Comparison of ENCODE assay signal across 15 mouse cellular contexts in genomic region chr7:143474811-143475210, GRCm38 (mm10). TPM values are rescaled to one million over a fixed set of nuclear protein-coding genes. Genes with fewer than 3 reads are reported as not detected.
DNase-seq lines count a peak whose midpoint lies in the region; ATAC-seq and TF ChIP-seq lines count a peak whose summit lies in the region.
"Had no signal": no experiment of that assay in that cellular context is flagged by ENCODE, and none has a peak within 500 bp of the region (broad histone marks: within the 10 kb centered on the region; RNA-seq: fewer than 3 reads in every experiment).

No protein-coding gene starts in this region.

- no peak for TF ChIP-seq CTCF in MEL (IDR thresholded peaks at IDR 0.05 in 2 of 3, conservative IDR thresholded peaks at IDR 0.05 in 1 of 3; ENCODE audit: control insufficient read depth in 1 of 3, insufficient read depth in 1 of 3, low read depth in 2 of 3, low read length in 3 of 3, poor library complexity in 1 of 3, severe bottlenecking in 1 of 3)
- no peak for TF ChIP-seq CTCF in small intestine, adult 2 months (IDR thresholded peaks at IDR 0.05; ENCODE audit: extremely low read depth, insufficient read length, insufficient replicate concordance, low read depth, low read length)

- H3K9me3 ChIP-seq in MEL (replicated peaks; ENCODE audit: insufficient read depth, low read length), result no peaks in the 10 kb centered on the region
- H3K9me3 ChIP-seq in intestine, embryonic 15.5 days, result no peaks in the 10 kb centered on the region
- H3K9me3 ChIP-seq: embryonic facial prominence, embryonic 15.5 days; limb, embryonic 15.5 days; midbrain, embryonic 12.5 days had no signal

- peak; percentile 90 for DNase-seq in MEL (ENCODE audit: low read depth, low spot score)
- peak; percentile 79 to 80 for DNase-seq in kidney, postnatal 36 days
- DNase-seq in layer of hippocampus, postnatal 25 days (ENCODE audit: extremely low spot score in 1 of 2, low spot score in 1 of 2), result no peak
- no peak for DNase-seq in layer of hippocampus, postnatal 36 days
- DNase-seq in right cerebral cortex, postnatal 14 days, result no peak
- DNase-seq: cerebellum, postnatal 36 days had no signal

- H3K9ac ChIP-seq in MEL (ENCODE audit: control insufficient read depth, low read depth, low read length, poor library complexity, severe bottlenecking), result peak overlapping the region; percentile 48
- no peak overlapping the region for H3K9ac ChIP-seq in intestine, embryonic 15.5 days
- H3K9ac ChIP-seq: embryonic facial prominence, embryonic 15.5 days; limb, embryonic 15.5 days; midbrain, embryonic 12.5 days had no signal

- TF ChIP-seq RAD21 in MEL (IDR thresholded peaks at IDR 0.05; ENCODE audit: low read depth, low read length), result no peak

- TF ChIP-seq EP300 in MEL (IDR thresholded peaks at IDR 0.05; ENCODE audit: low read depth in 1 of 2, low read length in 2 of 2), result no peak

- H3K27me3 ChIP-seq in MEL (ENCODE audit: control insufficient read depth in 1 of 2, insufficient read depth in 2 of 2, low read length in 2 of 2), result no peaks in the 10 kb centered on the region
- no peaks in the 10 kb centered on the region for H3K27me3 ChIP-seq in intestine, embryonic 15.5 days (replicated peaks)
- no peaks in the 10 kb centered on the region for H3K27me3 ChIP-seq in small intestine, adult 2 months (ENCODE audit: control insufficient read depth, insufficient read depth, low read length)
- H3K27me3 ChIP-seq: embryonic facial prominence, embryonic 15.5 days; limb, embryonic 15.5 days had no signal

- H3K27ac ChIP-seq in MEL (ENCODE audit: control insufficient read depth, low read depth, low read length), result no peak overlapping the region
- no peak overlapping the region for H3K27ac ChIP-seq in intestine, embryonic 15.5 days
- peak overlapping the region; percentile 91 for H3K27ac ChIP-seq in small intestine, adult 2 months (ENCODE audit: insufficient read depth, low read depth, low read length)
- H3K27ac ChIP-seq: embryonic facial prominence, embryonic 15.5 days; layer of hippocampus, adult 2 months; limb, embryonic 15.5 days; midbrain, embryonic 12.5 days had no signal

- no peak for TF ChIP-seq POLR2A in MEL (IDR thresholded peaks at IDR 0.05; ENCODE audit: control insufficient read depth in 1 of 2, insufficient read depth in 1 of 2, low read depth in 1 of 2, low read length in 2 of 2, poor library complexity in 1 of 2)
- no peak for TF ChIP-seq POLR2A in small intestine, adult 2 months (IDR thresholded peaks at IDR 0.05; ENCODE audit: low read depth, low read length)

- ATAC-seq in intestine, embryonic 15.5 days, result peak; percentile 57

- H3K4me2 ChIP-seq in intestine, embryonic 15.5 days (replicated peaks), result peak overlapping the region; percentile 38
- H3K4me2 ChIP-seq: limb, embryonic 15.5 days; midbrain, embryonic 12.5 days had no signal

- H3K4me3 ChIP-seq in MEL (ENCODE audit: control insufficient read depth in 1 of 2, insufficient read depth in 1 of 2, low read depth in 2 of 2, low read length in 2 of 2), result peak overlapping the region; percentile 55 to 68
- H3K4me3 ChIP-seq in intestine, embryonic 15.5 days (replicated peaks), result no peak overlapping the region
- peak overlapping the region; percentile 64 for H3K4me3 ChIP-seq in small intestine, adult 2 months (ENCODE audit: low read depth, low read length)
- H3K4me3 ChIP-seq: embryonic facial prominence, embryonic 15.5 days; layer of hippocampus, adult 2 months; limb, embryonic 15.5 days; midbrain, embryonic 12.5 days had no signal

- peaks cover 3 to 17% of the 10 kb centered on the region in 2 experiments for H3K4me1 ChIP-seq in MEL (ENCODE audit: control insufficient read depth in 1 of 2, insufficient read depth in 2 of 2, low read length in 2 of 2)
- H3K4me1 ChIP-seq in intestine, embryonic 15.5 days (replicated peaks), result peaks cover 11% of the 10 kb centered on the region; the same call in 1 of the 2 replicates
- peaks cover 28% of the 10 kb centered on the region for H3K4me1 ChIP-seq in small intestine, adult 2 months (ENCODE audit: control insufficient read depth, insufficient read depth, insufficient read length, low read length)

- no peaks in the 10 kb centered on the region for H3K79me2 ChIP-seq in MEL (ENCODE audit: control insufficient read depth, insufficient read depth, low read length, poor library complexity)

- H3K36me3 ChIP-seq in MEL (ENCODE audit: control insufficient read depth in 1 of 2, insufficient read depth in 2 of 2, low read length in 2 of 2), result peaks cover 0 to 10% of the 10 kb centered on the region in 2 experiments; a peak in 2 of 4 replicates
- no peaks in the 10 kb centered on the region for H3K36me3 ChIP-seq in intestine, embryonic 15.5 days
- H3K36me3 ChIP-seq in small intestine, adult 2 months (ENCODE audit: control insufficient read depth, insufficient read depth, low read length), result no peaks in the 10 kb centered on the region
- H3K36me3 ChIP-seq: embryonic facial prominence, embryonic 15.5 days; limb, embryonic 15.5 days; midbrain, embryonic 12.5 days had no signal

- 37% methylated on average over 10 of the region's 10 CpGs for WGBS in intestine, embryonic 15.5 days
- WGBS in small intestine, adult 2 months, result 13% methylated on average over 10 of the region's 10 CpGs

TF ChIP-seq in MEL, 35 proteins besides CTCF, POLR2A, EP300 and RAD21:
- TF ChIP-seq GATA1 (IDR thresholded peaks at IDR 0.05; ENCODE audit: low read depth, low read length), result no peak
- TF ChIP-seq MAZ (IDR thresholded peaks at IDR 0.05; ENCODE audit: low read depth, low read length), result peak; percentile 84; the same call in 1 of the 2 replicates
- TF ChIP-seq KAT2A (conservative IDR thresholded peaks at IDR 0.05; ENCODE audit: low read depth, low read length), result no peak
- TF ChIP-seq SIN3A (IDR thresholded peaks at IDR 0.05; ENCODE audit: low read length), result 0 out of 2 replicates have a peak, but pooled peaks have one; percentile 9
- TF ChIP-seq E2F4 (IDR thresholded peaks at IDR 0.05; ENCODE audit: borderline replicate concordance, low read depth, low read length), result 0 out of 2 replicates have a peak, but pooled peaks have one; percentile 36
- no peak for TF ChIP-seq SMC3 (IDR thresholded peaks at IDR 0.05; ENCODE audit: low read depth, low read length)
TF ChIP-seq in MEL: peak in this region for 3.

RNA-seq across cellular contexts. Expression of gene Slc22a18, which starts 1.3 kb away (rescaled TPM):
- 5.2 and 5.8 TPM in 2 replicates for total RNA-seq in MEL (2012; rRNA removed)
- 10 to 100 TPM in 1 of 2 experiments, not detected in 1; 19.8 TPM for polyA plus RNA-seq in MEL (2012; ENCODE audit: insufficient read depth in 1 of 2, insufficient read length in 2 of 2, low read depth in 1 of 2, low replicate concordance in 2 of 2, missing spikeins in 1 of 2)
- polyA plus RNA-seq in intestine, embryonic 15.5 days (2015; fragmentation: Nextera tagmentation; extraction: Ambion mirVana), result 11.4 and 13.4 TPM in 2 replicates
- polyA plus RNA-seq in small intestine, adult 2 months (2012; rRNA removed), result 249 and 251 TPM in 2 replicates
- under 1 TPM in 1 of 2 experiments, not detected in 1; 0.20 TPM for total RNA-seq in layer of hippocampus, postnatal 25 days (2021)
- total RNA-seq in layer of hippocampus, postnatal 36 days (2021), result under 1 TPM; 0.28 to 0.65 TPM
- total RNA-seq: neutrophil, adult 5-6 weeks had no signal

RNA-seq across cellular contexts. Expression of gene Cdkn1c, which starts 14.0 kb away (rescaled TPM):
- total RNA-seq in MEL (2012; rRNA removed), result 9.5 and 10.0 TPM in 2 replicates
- 10 to 100 TPM in 1 of 2 experiments, not detected in 1; 11.9 TPM for polyA plus RNA-seq in MEL (2012; ENCODE audit: insufficient read depth in 1 of 2, insufficient read length in 2 of 2, low read depth in 1 of 2, low replicate concordance in 2 of 2, missing spikeins in 1 of 2)
- polyA plus RNA-seq in intestine, embryonic 15.5 days (2015; fragmentation: Nextera tagmentation; extraction: Ambion mirVana), result 672 and 702 TPM in 2 replicates
- polyA plus RNA-seq in small intestine, adult 2 months (2012; rRNA removed), result 8.7 and 9.6 TPM in 2 replicates
- total RNA-seq in layer of hippocampus, postnatal 25 days (2021), result 1 to 10 TPM; 6.8 to 8.7 TPM
- 1 to 10 TPM; 3.6 to 6.7 TPM for total RNA-seq in layer of hippocampus, postnatal 36 days (2021)
- total RNA-seq: CH12.LX had no signal

RNA-seq across cellular contexts. Expression of gene Phlda2, which starts 28.1 kb away (rescaled TPM):
- 152 and 160 TPM in 2 replicates for total RNA-seq in MEL (2012; rRNA removed)
- polyA plus RNA-seq in MEL (2012; ENCODE audit: insufficient read depth in 1 of 2, insufficient read length in 2 of 2, low read depth in 1 of 2, low replicate concordance in 2 of 2, missing spikeins in 1 of 2), result 100 to 1,000 TPM in 1 of 2 experiments, not detected in 1; 253 TPM
- 13.6 and 17.7 TPM in 2 replicates for polyA plus RNA-seq in intestine, embryonic 15.5 days (2015; fragmentation: Nextera tagmentation; extraction: Ambion mirVana)
- 2.5 and 5.0 TPM in 2 replicates for polyA plus RNA-seq in small intestine, adult 2 months (2012; rRNA removed)
- not detected for total RNA-seq in layer of hippocampus, postnatal 25 days (2021)
- not detected for total RNA-seq in layer of hippocampus, postnatal 36 days (2021)
- total RNA-seq: CH12.LX; heart, adult 8-10 months; layer of hippocampus, adult 2 months; neutrophil, adult 5-6 weeks had no signal

Comparison
In these comparisons a context has a peak if more than half of its experiments do, and no peak if none do; other contexts are left out.
1. DNase-seq: peak in MEL (single experiment) and kidney, postnatal 36 days (2 of 2); none in layer of hippocampus, postnatal 25 days (0 of 2), layer of hippocampus, postnatal 36 days (0 of 2) and right cerebral cortex, postnatal 14 days (single experiment).
2. RNA of gene Phlda2, which starts 28.1 kb away (total RNA-seq): 152 to 160 TPM in MEL; not detected in layer of hippocampus, postnatal 36 days and not detected in layer of hippocampus, postnatal 25 days; every median in the first group is over 100 times any median in the second.